Mouse (Mus musculus) CH12.LX (cell line): Measurements from ENCODE around the gene Acsm5. TPM values are rescaled to one million over a fixed set of nuclear protein-coding genes. Genes with fewer than 3 reads are reported as not detected.

Source experiments
- DNase-seq: peaks from one replicate; pipeline ENCODE4 v3.0.0-alpha.2; 2013; ENCODE audit errors: extremely low read depth
- H3K27ac ChIP-seq: 2 replicates; pipeline ENCODE4 v1.5.1; 2012; ENCODE audit warnings: low read depth, mild to moderate bottlenecking, control low read depth, moderate library complexity; ENCODE audit not compliant: insufficient read depth
- H3K27me3 ChIP-seq: replicated peaks from 2 replicates; pipeline ENCODE3; 2012; ENCODE audit warnings: inconsistent platforms
- H3K36me3 ChIP-seq, 2 experiments: replicated peaks in 1 of 2; 2 replicates each; pipeline versions ENCODE3 to v1.6.1; 2012; ENCODE audit warnings: inconsistent platforms in 1 of 2, low read length in 1 of 2, mild to moderate bottlenecking in 1 of 2, mixed read lengths in 1 of 2, moderate library complexity in 1 of 2; ENCODE audit not compliant: control insufficient read depth in 1 of 2, insufficient read depth in 1 of 2
- H3K4me1 ChIP-seq, 2 experiments: 2 replicates each; pipeline ENCODE4 v1.6.1; 2012; ENCODE audit warnings: inconsistent platforms in 1 of 2, moderate library complexity in 1 of 2; ENCODE audit not compliant: insufficient read depth in 2 of 2, control insufficient read depth in 1 of 2
- H3K4me2 ChIP-seq: 2 replicates; pipeline ENCODE4 v1.6.1; 2012; ENCODE audit warnings: low read depth, mild to moderate bottlenecking, control low read depth; ENCODE audit not compliant: poor library complexity, insufficient read depth, severe bottlenecking
- H3K4me3 ChIP-seq, 3 experiments: fragments of 150-350 bp in 1 of 3; sonication (generic) in 1 of 3; replicated peaks in 1 of 3; 2 replicates each; pipeline versions ENCODE3 to v1.5.1; 2011 to 2012; ENCODE audit warnings: low read depth in 2 of 3, low read length in 2 of 3, mild to moderate bottlenecking in 2 of 3, moderate library complexity in 2 of 3, control low read depth in 1 of 3, improper control_type of control experiment in 1 of 3, inconsistent platforms in 1 of 3, mixed read lengths in 1 of 3; ENCODE audit not compliant: poor library complexity in 1 of 3
- H3K79me2 ChIP-seq: replicated peaks from 2 replicates; pipeline ENCODE4 v1.6.1; 2012; ENCODE audit warnings: mild to moderate bottlenecking, moderate library complexity; ENCODE audit not compliant: control insufficient read depth, poor library complexity, insufficient read depth, severe bottlenecking; ENCODE audit errors: extremely low read depth
- H3K9ac ChIP-seq: 2 replicates; pipeline ENCODE4 v1.6.1; 2012; ENCODE audit warnings: low read depth, mild to moderate bottlenecking, control low read depth, moderate library complexity; ENCODE audit not compliant: insufficient read depth
- H3K9me3 ChIP-seq: replicated peaks from 2 replicates; pipeline ENCODE3; 2012; ENCODE audit warnings: low read length, inconsistent platforms, mixed read lengths
- BHLHE40 ChIP-seq: IDR thresholded peaks from 2 replicates; pipeline ENCODE4 v1.6.1; 2011; ENCODE audit warnings: mild to moderate bottlenecking, low read depth, low read length, improper control_type of control experiment
- CTCF ChIP-seq, 2 experiments: IDR thresholded peaks in 1 of 2; conservative IDR thresholded peaks in 1 of 2; 2 replicates each; pipeline ENCODE4 v1.5.1; 2011 to 2012; ENCODE audit warnings: low read depth in 2 of 2, low read length in 2 of 2, improper control_type of control experiment in 1 of 2, inconsistent platforms in 1 of 2, mild to moderate bottlenecking in 1 of 2, moderate library complexity in 1 of 2
- ELF1 ChIP-seq: IDR thresholded peaks from 2 replicates; pipeline ENCODE4 v1.6.1; 2014; ENCODE audit warnings: low read depth, mild to moderate bottlenecking, inconsistent platforms, low read length, improper control_type of control experiment
- ETS1 ChIP-seq: conservative IDR thresholded peaks from 2 replicates; pipeline ENCODE4 v1.6.1; 2012; ENCODE audit warnings: low read depth, mild to moderate bottlenecking, inconsistent platforms, low read length, improper control_type of control experiment, moderate library complexity
- IRF4 ChIP-seq: IDR thresholded peaks from 2 replicates; pipeline ENCODE4 v1.6.1; 2014; ENCODE audit warnings: low read depth, mild to moderate bottlenecking, inconsistent platforms, low read length, improper control_type of control experiment
- MAX ChIP-seq: IDR thresholded peaks from 2 replicates; pipeline ENCODE4 v1.6.1; 2011; ENCODE audit warnings: low read length, improper control_type of control experiment
- MAZ ChIP-seq: IDR thresholded peaks from 2 replicates; pipeline ENCODE4 v1.6.1; 2012; ENCODE audit warnings: low read depth, mild to moderate bottlenecking, inconsistent platforms, low read length, improper control_type of control experiment, moderate library complexity
- MYC ChIP-seq: IDR thresholded peaks from 2 replicates; pipeline ENCODE4 v1.6.1; 2011; ENCODE audit warnings: low read depth, mild to moderate bottlenecking, improper control_type of control experiment, low read length
- PAX5 ChIP-seq: IDR thresholded peaks from 2 replicates; pipeline ENCODE4 v1.6.1; 2012; ENCODE audit warnings: low read length, inconsistent platforms, mixed read lengths
- POLR2AphosphoS2 ChIP-seq: IDR thresholded peaks from 2 replicates; pipeline ENCODE4 v1.6.1; 2011; ENCODE audit warnings: low read depth, low read length, improper control_type of control experiment
- RAD21 ChIP-seq: IDR thresholded peaks from 2 replicates; pipeline ENCODE4 v1.6.1; 2011; ENCODE audit warnings: low read depth, mild to moderate bottlenecking, low read length, improper control_type of control experiment, moderate library complexity
- SMC3 ChIP-seq: IDR thresholded peaks from 2 replicates; pipeline ENCODE4 v1.6.1; 2011; ENCODE audit warnings: low read depth, low read length, improper control_type of control experiment
- TBP ChIP-seq: conservative IDR thresholded peaks from 2 replicates; pipeline ENCODE4 v1.6.1; 2011; ENCODE audit warnings: low read depth, low read length, improper control_type of control experiment
- ZC3H11A ChIP-seq: IDR thresholded peaks from 2 replicates; pipeline ENCODE4 v1.6.1; 2012; ENCODE audit warnings: low read depth, mild to moderate bottlenecking, inconsistent platforms, low read length, improper control_type of control experiment
- ZNF384 ChIP-seq: IDR thresholded peaks from 2 replicates; pipeline ENCODE4 v1.6.1; 2012; ENCODE audit warnings: low read depth, low read length, improper control_type of control experiment, inconsistent platforms
- dilution Hi-C: fragments of 300-500 bp; cut with MboI; formaldehyde crosslinking; loops from 2 replicates; pipeline ENCODE4 v1.14.3; 2020; ENCODE audit warnings: low sequenced_read_pairs; ENCODE audit not compliant: extremely low pct_unique_long_range_greater_than_20kb, extremely low pct_ligation_motif_present
- in situ Hi-C: fragments of 300-500 bp; cut with MboI; formaldehyde crosslinking; loops from 3 replicates; pipeline ENCODE4 v1.14.3; 2019; ENCODE audit warnings: low sequenced_read_pairs, low pct_ligation_motif_present, low pct_unique_long_range_greater_than_20kb, mixed read lengths
- polyA plus RNA-seq: library from polyadenylated mRNA; unstranded; fragments of >175 nt; gene quantifications from 2 replicates; pipeline ENCODE4 v1.2.1, GENCODE M21; 2012; ENCODE audit warnings: low read depth; ENCODE audit not compliant: insufficient read length
- total RNA-seq, 2 experiments: library from RNA; depleted of rRNA; stranded (reverse); fragments of 300-350 nt in 1 of 2; fragments of >200 nt in 1 of 2; gene quantifications; 2 replicates each; pipeline ENCODE4 v1.2.3; 2012 to 2014

The Acsm5 gene
- total and polyA plus RNA-seq, 3 experiments: not detected

GRCm38 (mm10) chr7:119519654-119520053 is 391 bp downstream of the Acsm5 start:
- H3K27me3 ChIP-seq: peaks cover 18% of the 10 kb centered on the region
- H3K36me3 ChIP-seq: no peaks in the 10 kb centered on the region
- no peak overlapping the region for H3K27ac ChIP-seq
- TF ChIP-seq RAD21: peak; percentile 82
- TF ChIP-seq BHLHE40: no peak
- peak; percentile 77 for TF ChIP-seq SMC3
- peak; percentile 39 for TF ChIP-seq ZC3H11A
- TF ChIP-seq CTCF (conservative IDR thresholded peaks at IDR 0.05 in 1 of 2, IDR thresholded peaks at IDR 0.05 in 1 of 2; ENCODE audit: low read depth in 2 of 2, low read length in 2 of 2): peak; percentile 87 to 96
- no peak overlapping the region for H3K4me3 ChIP-seq
- no peaks in the 10 kb centered on the region for H3K9me3 ChIP-seq
- in situ Hi-C loops (loop anchor here (10.0 kb wide), 1 partner anchor 505 kb away; no protein-coding TSS in a partner anchor), dilution Hi-C loops (no loop called here)
- no peak overlapping the region for H3K4me2 ChIP-seq
- no peak overlapping the region for H3K9ac ChIP-seq
- H3K79me2 ChIP-seq: no peaks in the 10 kb centered on the region
- DNase-seq: peak; percentile 79
- H3K4me1 ChIP-seq: peaks cover 0 to 9% of the 10 kb centered on the region in 2 experiments; a peak in 1 of 4 replicates

DNA sequence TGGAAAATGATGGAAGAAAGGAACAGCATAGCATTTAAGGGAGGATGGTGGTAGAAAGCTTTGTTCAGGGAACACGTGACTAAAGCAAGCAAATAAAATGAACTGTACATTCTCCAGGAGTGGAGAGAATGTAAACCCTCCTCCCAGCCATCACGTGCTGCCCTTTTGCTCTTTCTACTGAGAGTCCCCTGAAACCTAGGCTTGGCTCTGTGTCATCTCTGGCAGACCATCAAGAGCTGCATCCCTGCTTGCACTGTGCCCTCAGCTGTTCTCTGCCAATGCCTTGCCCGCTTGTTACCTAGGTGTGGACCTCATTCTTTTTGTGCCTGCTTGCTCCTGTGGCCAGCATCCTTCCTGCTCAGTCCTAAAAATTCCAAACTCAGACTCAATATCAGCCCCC is 2.6 kb downstream of the Acsm5 start:
- Histone ChIP-seq H3K4me1 (peaks cover 0 to 9% of the 10 kb centered on the region in 2 experiments; a peak in 2 of 4 replicates), H3K9ac (no peak overlapping the region), H3K36me3 (no peaks in the 10 kb centered on the region), H3K27me3 (peaks cover 18% of the 10 kb centered on the region), H3K4me3 (no peak overlapping the region), H3K9me3 (no peaks in the 10 kb centered on the region), H3K4me2 (no peak overlapping the region), H3K27ac (no peak overlapping the region), H3K79me2 (no peaks in the 10 kb centered on the region)
- in situ Hi-C loops (no loop called here), dilution Hi-C loops (no loop called here)
- TF ChIP-seq MAZ: no peak
- TF ChIP-seq ELF1: no peak
- DNase-seq: no peak

GRCm38 (mm10) chr7:119522385-119522784 is 3.1 kb downstream of the Acsm5 start:
- TF ChIP-seq PAX5: no peak
- TF ChIP-seq IRF4: no peak
- no peak for TF ChIP-seq BHLHE40
- no peak for TF ChIP-seq TBP
- TF ChIP-seq ZNF384: no peak
- TF ChIP-seq ETS1: no peak
- no peak for TF ChIP-seq MAX
- TF ChIP-seq MYC: no peak
- TF ChIP-seq POLR2AphosphoS2: no peak
- H3K27me3 ChIP-seq: peaks cover 17% of the 10 kb centered on the region
- no peak for DNase-seq
- dilution Hi-C loops (no loop called here), in situ Hi-C loops (no loop called here)
- no peak overlapping the region for H3K4me2 ChIP-seq
- no peak overlapping the region for H3K4me3 ChIP-seq
- H3K9me3 ChIP-seq: no peaks in the 10 kb centered on the region
- peaks cover 0 to 13% of the 10 kb centered on the region in 2 experiments; a peak in 2 of 4 replicates for H3K4me1 ChIP-seq
- no peak overlapping the region for H3K9ac ChIP-seq
- no peaks in the 10 kb centered on the region for H3K79me2 ChIP-seq
- no peak overlapping the region for H3K27ac ChIP-seq
- no peaks in the 10 kb centered on the region for H3K36me3 ChIP-seq
